Mouse (Mus musculus) telencephalon, adult 2 months (tissue): ENCODE data around the gene Trib2.
A peak's percentile ranks its signal among the peaks of the same experiment; 100 is the strongest.

Experiments
- DNase-seq: peaks from one replicate; pipeline ENCODE4 v3.0.0-alpha.2; 2011; ENCODE audit warnings: low read depth, low spot score

Gene Trib2

GRCm38 (mm10) chr12:15765996-15766395 lies 50.7 kb downstream of the Trib2 start:
- peak; percentile 47 for DNase-seq

- no peak for DNase-seq
Observed at GRCm38 (mm10) chr12:15765238-15765637, 51.5 kb downstream of the Trib2 start.

GRCm38 (mm10) chr12:15761453-15762116 lies 55.1 kb downstream of the Trib2 start:
- peak; percentile 93 for DNase-seq

- DNase-seq, result peak; percentile 36
Observed at GRCm38 (mm10) chr12:15760684-15761083, 56.0 kb downstream of the Trib2 start.

GRCm38 (mm10) chr12:15758866-15759265 lies 57.9 kb downstream of the Trib2 start:
- DNase-seq, result peak; percentile 89

GRCm38 (mm10) chr12:15757351-15757750 lies 59.4 kb downstream of the Trib2 start:
- DNase-seq, result peak; percentile 74

GRCm38 (mm10) chr12:15755030-15755690 lies 61.6 kb downstream of the Trib2 start:
- DNase-seq, result no peak

GRCm38 (mm10) chr12:15754602-15755001 lies 62.1 kb downstream of the Trib2 start:
- DNase-seq, result no peak

GRCm38 (mm10) chr12:15749646-15750195 lies 67.0 kb downstream of the Trib2 start:
- DNase-seq, result no peak

GRCm38 (mm10) chr12:15745752-15746151 lies 71.0 kb downstream of the Trib2 start:
- DNase-seq, result no peak
